Mouse (Mus musculus) kidney, embryonic 15.5 days (tissue): ENCODE data around the gene Ptpdc1. TPM values are rescaled to one million over a fixed set of nuclear protein-coding genes. Genes with fewer than 3 reads are reported as not detected.

ENCODE experiments used
- ATAC-seq: fragments of 200-750 bp; cut with Nextera tagmentation; replicated peaks from 2 replicates; pipeline ENCODE4 v1.8.0; 2017; ENCODE audit warnings: moderate TSS enrichment; ENCODE audit not compliant: low FRiP score
- H3K27ac ChIP-seq: fragments of 300-500 bp; sonication (generic); 2 replicates; pipeline ENCODE4 v1.5.1; 2015; ENCODE audit warnings: mild to moderate bottlenecking, inconsistent platforms
- H3K27me3 ChIP-seq: fragments of 300-500 bp; sonication (generic); 2 replicates; pipeline ENCODE4 v1.6.1; 2015; ENCODE audit warnings: inconsistent platforms
- H3K36me3 ChIP-seq: fragments of 300-500 bp; sonication (generic); 2 replicates; pipeline ENCODE4 v1.6.1; 2015; ENCODE audit warnings: inconsistent platforms
- H3K4me1 ChIP-seq: fragments of 300-500 bp; sonication (generic); 2 replicates; pipeline ENCODE4 v1.6.1; 2015; ENCODE audit warnings: inconsistent platforms
- H3K4me2 ChIP-seq: fragments of 300-500 bp; sonication (generic); 2 replicates; pipeline ENCODE4 v1.6.1; 2015; ENCODE audit warnings: moderate library complexity, mild to moderate bottlenecking, inconsistent platforms
- H3K4me3 ChIP-seq: fragments of 300-500 bp; sonication (generic); replicated peaks from 2 replicates; pipeline ENCODE4 v1.5.1; 2015; ENCODE audit warnings: mild to moderate bottlenecking, inconsistent platforms
- H3K9ac ChIP-seq: fragments of 300-500 bp; sonication (generic); 2 replicates; pipeline ENCODE4 v1.6.1; 2015; ENCODE audit warnings: mild to moderate bottlenecking, inconsistent platforms
- H3K9me3 ChIP-seq: fragments of 300-500 bp; sonication (generic); replicated peaks from 2 replicates; pipeline ENCODE4 v1.6.1; 2016; ENCODE audit warnings: inconsistent platforms
- WGBS: fragments of 180-500 bp; shearing (Covaris S2); methylation state at CpG from one replicate; pipeline ENCODE4 v1.1.7; 2015; ENCODE audit warnings: mixed read lengths; 5-methylcytosine and 5-hydroxymethylcytosine counted together
- polyA plus RNA-seq: library from polyadenylated mRNA; unstranded; fragments of >200 nt; fragmentation: Nextera tagmentation; extraction: Ambion mirVana; gene quantifications from 2 replicates; pipeline ENCODE4 v1.2.1, GENCODE M21; 2015

Gene Ptpdc1
- polyA plus RNA-seq, 1 experiment from 2014 or later, result 11.1 TPM

DNA sequence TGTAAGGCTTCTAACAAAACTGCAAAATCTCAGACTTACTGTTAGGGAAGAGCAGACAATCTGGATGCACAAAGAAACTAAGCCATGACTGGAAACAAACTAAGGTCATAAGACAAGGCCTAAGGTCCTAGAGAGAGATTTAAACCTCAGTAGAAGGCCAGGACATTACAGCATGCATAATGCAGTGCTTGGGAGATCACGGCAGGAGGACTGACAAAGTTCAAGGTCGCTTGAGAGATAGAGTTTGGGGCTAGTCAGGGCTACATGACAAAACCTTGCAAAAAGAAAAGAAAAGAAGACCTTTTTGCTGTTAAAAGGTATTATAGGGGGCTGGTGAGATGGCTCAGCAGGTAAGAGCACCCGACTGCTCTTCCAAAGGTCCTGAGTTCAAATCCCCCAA lies 22.2 kb downstream of the Ptpdc1 start:
- no peak overlapping the region for H3K27ac ChIP-seq
- 81% methylated on average over 3 of the region's 3 CpGs for WGBS

DNA sequence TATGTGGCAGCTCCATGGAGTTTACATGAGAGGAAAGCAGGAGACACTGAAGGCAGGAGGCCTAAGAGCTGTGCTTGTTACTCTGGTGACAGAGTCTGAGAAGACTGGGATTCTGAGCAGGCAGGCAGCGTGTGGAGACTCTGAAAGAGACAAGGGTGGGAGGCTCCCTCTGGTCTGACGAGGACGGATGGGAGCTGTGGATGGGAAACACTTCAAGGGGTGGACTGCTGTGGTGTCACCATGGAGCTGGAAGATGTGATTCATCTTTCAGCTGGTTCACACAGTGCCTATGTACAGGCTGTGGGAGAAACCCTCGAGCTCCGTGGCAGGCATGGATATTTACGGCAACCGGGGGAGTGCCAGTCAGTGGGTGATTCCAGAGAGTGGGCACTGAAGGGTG lies 30.9 kb downstream of the Ptpdc1 start:
- H3K27me3 ChIP-seq, result no peaks in the 10 kb centered on the region
- H3K4me2 ChIP-seq, result no peak overlapping the region
- no peaks in the 10 kb centered on the region for H3K9me3 ChIP-seq
- H3K27ac ChIP-seq, result no peak overlapping the region
- no peak overlapping the region for H3K9ac ChIP-seq
- H3K36me3 ChIP-seq, result peaks cover 9% of the 10 kb centered on the region; the same call in 1 of the 2 replicates
- no peak for ATAC-seq
- 44% methylated on average over 7 of the region's 7 CpGs for WGBS
- H3K4me3 ChIP-seq, result no peak overlapping the region
- peaks cover 10% of the 10 kb centered on the region; the same call in 1 of the 2 replicates for H3K4me1 ChIP-seq

More for the DNA sequence above, 22.2 kb downstream of the Ptpdc1 start:
- Histone ChIP-seq H3K9ac (no peak overlapping the region), H3K4me1 (no peaks in the 10 kb centered on the region), H3K9me3 (no peaks in the 10 kb centered on the region), H3K36me3 (0 out of 2 replicates have a peak, but pooled peaks cover 12% of the 10 kb centered on the region), H3K4me3 (no peak overlapping the region), H3K27me3 (no peaks in the 10 kb centered on the region), H3K4me2 (no peak overlapping the region)
- no peak for ATAC-seq

GRCm38 (mm10) chr13:48594031-48594430 lies 31.4 kb downstream of the Ptpdc1 start:
- ATAC-seq, result no peak
- Histone ChIP-seq H3K27ac (no peak overlapping the region), H3K4me3 (no peak overlapping the region), H3K9me3 (no peaks in the 10 kb centered on the region), H3K4me1 (peaks cover 10% of the 10 kb centered on the region; the same call in 1 of the 2 replicates), H3K4me2 (no peak overlapping the region), H3K27me3 (no peaks in the 10 kb centered on the region), H3K9ac (no peak overlapping the region), H3K36me3 (peaks cover 13% of the 10 kb centered on the region; the same call in 1 of the 2 replicates)
- 70% methylated on average over 10 of the region's 10 CpGs for WGBS

DNA sequence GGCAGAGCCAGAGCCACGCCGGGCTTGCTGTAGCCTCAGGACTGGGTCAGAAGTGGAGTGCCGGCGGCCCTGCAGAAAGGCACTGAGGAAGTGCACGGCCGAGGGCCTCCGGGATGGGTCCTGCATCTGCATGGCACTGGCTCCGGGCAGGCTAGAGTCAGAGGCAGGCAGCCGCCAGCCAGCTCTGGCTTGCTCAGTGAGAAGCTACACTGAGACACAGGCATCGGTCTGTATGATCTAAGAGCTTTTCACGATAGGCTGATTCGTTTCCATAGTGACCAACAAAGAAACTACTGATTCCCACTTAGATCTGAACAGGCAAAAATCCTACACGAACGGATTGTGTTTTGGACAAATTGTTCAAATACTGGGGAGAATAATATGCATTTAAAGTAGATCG lies 32.3 kb downstream of the Ptpdc1 start:
- Histone ChIP-seq H3K4me2 (no peak overlapping the region), H3K4me1 (peaks cover 10% of the 10 kb centered on the region; the same call in 1 of the 2 replicates), H3K27me3 (no peaks in the 10 kb centered on the region), H3K9me3 (no peaks in the 10 kb centered on the region), H3K9ac (no peak overlapping the region), H3K36me3 (peaks cover 14% of the 10 kb centered on the region; the same call in 1 of the 2 replicates), H3K27ac (no peak overlapping the region), H3K4me3 (no peak overlapping the region)
- WGBS, result 56% methylated on average over 15 of the region's 15 CpGs
- no peak for ATAC-seq

DNA sequence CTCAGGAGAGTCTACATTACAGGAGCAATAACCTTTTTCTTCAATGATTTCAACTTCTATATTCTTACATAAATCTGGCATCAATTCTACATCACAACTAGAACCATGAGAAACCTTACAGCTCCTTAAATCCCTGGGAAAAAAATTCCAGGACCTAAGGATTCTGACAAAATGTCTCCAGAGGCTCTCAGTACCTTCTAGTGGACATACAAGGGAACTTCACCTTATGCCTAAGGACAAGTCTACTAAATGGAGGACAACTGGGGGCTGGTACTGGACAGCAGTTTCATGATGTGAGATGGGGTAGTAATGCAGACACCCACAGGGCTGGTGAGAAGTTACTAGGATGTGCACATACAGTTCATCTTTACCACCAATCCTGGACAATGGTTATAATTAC lies 34.7 kb downstream of the Ptpdc1 start:
- no peak for ATAC-seq
- Histone ChIP-seq H3K36me3 (peaks cover 32% of the 10 kb centered on the region), H3K9me3 (no peaks in the 10 kb centered on the region), H3K4me3 (no peak overlapping the region), H3K27ac (no peak overlapping the region), H3K4me2 (no peak overlapping the region), H3K27me3 (no peaks in the 10 kb centered on the region), H3K9ac (no peak overlapping the region), H3K4me1 (peaks cover 10% of the 10 kb centered on the region; the same call in 1 of the 2 replicates)

DNA sequence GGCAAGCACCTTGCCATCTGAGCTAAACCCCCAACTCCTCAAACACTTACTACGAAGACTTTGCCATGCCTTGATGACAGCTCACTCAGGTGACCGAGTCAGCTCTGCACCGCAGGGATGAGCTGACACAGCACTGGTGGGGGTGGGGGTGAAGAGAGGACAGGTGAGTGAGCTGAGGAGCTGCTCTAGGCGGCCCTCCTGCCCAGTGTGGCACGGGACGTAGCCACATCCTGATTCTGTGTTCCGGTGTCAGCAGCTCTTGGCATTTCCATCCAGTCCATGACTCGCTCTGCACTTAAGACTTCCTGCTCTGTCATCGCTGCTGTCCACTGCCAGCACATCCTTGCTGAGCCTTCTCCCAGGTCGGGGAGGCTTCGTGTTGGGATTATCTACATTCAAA lies 38.1 kb downstream of the Ptpdc1 start:
- Histone ChIP-seq H3K27me3 (no peaks in the 10 kb centered on the region), H3K36me3 (peaks cover 42% of the 10 kb centered on the region), H3K4me1 (no peaks in the 10 kb centered on the region), H3K9ac (no peak overlapping the region), H3K4me3 (no peak overlapping the region), H3K9me3 (no peaks in the 10 kb centered on the region), H3K4me2 (no peak overlapping the region), H3K27ac (no peak overlapping the region)
- 83% methylated on average over 11 of the region's 11 CpGs for WGBS
- ATAC-seq, result no peak

- ATAC-seq, result no peak
- H3K36me3 ChIP-seq, result peaks cover 42% of the 10 kb centered on the region
- no peak overlapping the region for H3K27ac ChIP-seq
- no peaks in the 10 kb centered on the region for H3K27me3 ChIP-seq
- no peaks in the 10 kb centered on the region for H3K4me1 ChIP-seq
- H3K4me3 ChIP-seq, result no peak overlapping the region
- H3K9me3 ChIP-seq, result no peaks in the 10 kb centered on the region
- H3K9ac ChIP-seq, result no peak overlapping the region
- H3K4me2 ChIP-seq, result no peak overlapping the region
- 74% methylated on average over 9 of the region's 9 CpGs for WGBS
Measured at GRCm38 (mm10) chr13:48586496-48586895, 39.0 kb downstream of the Ptpdc1 start.

DNA sequence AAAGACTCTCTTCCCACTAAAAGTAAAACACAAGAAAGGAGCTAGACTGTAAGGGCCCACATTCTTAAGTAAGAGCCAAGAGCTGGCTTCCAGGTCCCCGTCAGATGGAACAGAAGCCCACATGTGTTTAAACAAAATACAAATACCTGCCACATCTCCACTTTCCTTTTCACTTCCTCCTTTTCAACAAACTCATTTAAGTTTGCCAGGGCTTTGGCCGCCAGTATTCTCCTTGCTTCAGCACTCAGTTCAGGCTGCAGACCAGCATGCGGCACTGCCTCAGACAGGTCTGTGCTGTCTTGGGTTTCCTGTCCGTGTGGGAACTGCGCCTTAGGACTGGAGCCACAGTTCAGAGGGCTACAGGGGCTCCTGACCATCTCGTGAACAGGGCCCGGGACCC lies 39.7 kb downstream of the Ptpdc1 start:
- Histone ChIP-seq H3K36me3 (peaks cover 46% of the 10 kb centered on the region), H3K4me2 (no peak overlapping the region)

GRCm38 (mm10) chr13:48582688-48583379 lies 42.6 kb downstream of the Ptpdc1 start:
- Histone ChIP-seq H3K27ac (no peak overlapping the region), H3K9ac (no peak overlapping the region), H3K27me3 (no peaks in the 10 kb centered on the region), H3K4me1 (0 out of 2 replicates have a peak, but pooled peaks cover 3% of the 10 kb centered on the region), H3K4me2 (no peak overlapping the region), H3K4me3 (no peak overlapping the region), H3K36me3 (peaks cover 31% of the 10 kb centered on the region; the same call in 1 of the 2 replicates), H3K9me3 (no peaks in the 10 kb centered on the region)
- ATAC-seq, result no peak
- 73% methylated on average over 10 of the region's 10 CpGs for WGBS

More for the DNA sequence above, 39.7 kb downstream of the Ptpdc1 start:
- Histone ChIP-seq H3K27me3 (no peaks in the 10 kb centered on the region), H3K9ac (no peak overlapping the region), H3K27ac (no peak overlapping the region), H3K4me1 (no peaks in the 10 kb centered on the region), H3K4me3 (no peak overlapping the region), H3K9me3 (no peaks in the 10 kb centered on the region)
- 85% methylated on average over 7 of the region's 7 CpGs for WGBS
- no peak for ATAC-seq

DNA sequence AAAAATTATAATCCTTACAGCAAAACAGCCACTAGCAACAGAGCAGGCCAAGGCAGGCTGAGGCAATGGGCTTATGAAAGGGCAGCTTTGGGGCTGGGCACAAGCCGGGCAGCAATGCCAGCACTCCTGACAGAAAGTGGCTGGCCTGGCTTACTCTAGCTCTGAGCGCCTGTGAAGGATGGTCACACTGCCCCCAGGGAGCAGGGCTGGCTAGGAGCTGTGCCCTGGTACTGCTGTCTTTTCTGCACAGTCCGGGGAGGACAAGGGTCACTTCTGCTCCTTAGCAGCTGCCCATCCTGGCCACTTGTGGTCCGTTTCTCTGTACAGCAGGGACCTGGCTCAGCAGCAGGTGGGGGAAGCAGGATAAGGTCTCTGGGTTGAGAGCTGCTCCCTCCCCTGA lies 46.8 kb downstream of the Ptpdc1 start:
- H3K9me3 ChIP-seq, result no peaks in the 10 kb centered on the region
- H3K36me3 ChIP-seq, result 0 out of 2 replicates have a peak, but pooled peaks cover 7% of the 10 kb centered on the region
- H3K9ac ChIP-seq, result no peak overlapping the region
- WGBS, result 71% methylated on average over 4 of the region's 4 CpGs
- ATAC-seq, result 0 out of 2 replicates have a peak, but pooled peaks have one; percentile 49
- no peak overlapping the region for H3K27ac ChIP-seq
- no peak overlapping the region for H3K4me2 ChIP-seq
- no peaks in the 10 kb centered on the region for H3K27me3 ChIP-seq
- H3K4me1 ChIP-seq, result peaks cover 17% of the 10 kb centered on the region
- no peak overlapping the region for H3K4me3 ChIP-seq

DNA sequence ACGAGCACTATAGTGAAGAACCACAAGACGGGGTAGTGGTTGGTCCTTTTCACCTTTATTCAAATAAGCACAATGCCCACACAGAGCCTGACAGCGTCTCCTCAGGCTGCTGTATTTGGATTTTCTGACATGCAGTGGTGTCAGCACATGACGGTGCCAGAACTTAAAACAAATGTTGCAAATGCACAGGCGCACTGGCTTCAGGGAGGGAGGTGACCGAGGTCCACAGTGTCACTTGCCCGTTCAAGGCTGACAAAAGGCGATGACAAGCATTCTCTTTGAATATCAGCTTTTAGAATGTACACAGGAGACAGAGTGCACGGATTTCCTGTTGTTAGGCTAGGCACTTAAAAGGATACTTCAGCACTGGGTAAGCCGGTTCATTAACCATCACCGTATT lies 47.6 kb downstream of the Ptpdc1 start:
- H3K4me3 ChIP-seq, result no peak overlapping the region
- H3K4me2 ChIP-seq, result no peak overlapping the region
- 0 out of 2 replicates have a peak, but pooled peaks cover 7% of the 10 kb centered on the region for H3K36me3 ChIP-seq
- no peak overlapping the region for H3K9ac ChIP-seq
- 49% methylated on average over 11 of the region's 11 CpGs for WGBS
- no peaks in the 10 kb centered on the region for H3K9me3 ChIP-seq
- H3K27ac ChIP-seq, result no peak overlapping the region
- ATAC-seq, result no peak
- H3K4me1 ChIP-seq, result peaks cover 25% of the 10 kb centered on the region
- no peaks in the 10 kb centered on the region for H3K27me3 ChIP-seq

DNA sequence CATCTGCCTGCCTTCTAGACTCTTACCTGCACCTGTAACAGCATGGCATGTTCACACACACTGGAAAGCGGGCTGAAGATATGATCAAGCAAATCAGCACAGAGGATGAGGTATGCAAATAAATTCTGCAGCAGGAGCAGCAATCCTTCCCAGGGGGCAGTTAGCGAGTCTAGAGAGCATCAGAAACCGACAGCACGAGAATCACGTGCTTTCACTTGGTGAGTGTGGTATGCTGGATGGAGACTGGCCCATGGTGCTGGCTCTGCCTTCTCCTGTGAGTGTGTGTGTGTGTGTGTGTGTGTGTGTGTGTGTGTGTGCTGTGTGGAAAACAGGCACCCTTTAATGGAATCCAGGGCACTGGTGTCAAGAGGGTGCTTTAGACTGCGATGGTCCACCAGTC lies 48.5 kb downstream of the Ptpdc1 start:
- no peaks in the 10 kb centered on the region for H3K9me3 ChIP-seq
- H3K27me3 ChIP-seq, result no peaks in the 10 kb centered on the region
- no peak for ATAC-seq
- 79% methylated on average over 6 of the region's 6 CpGs for WGBS
- H3K9ac ChIP-seq, result no peak overlapping the region
- no peak overlapping the region for H3K4me3 ChIP-seq
- H3K36me3 ChIP-seq, result 0 out of 2 replicates have a peak, but pooled peaks cover 4% of the 10 kb centered on the region
- H3K27ac ChIP-seq, result no peak overlapping the region
- H3K4me2 ChIP-seq, result no peak overlapping the region
- H3K4me1 ChIP-seq, result peaks cover 25% of the 10 kb centered on the region
